Mouse (Mus musculus): Measurements from ENCODE around the gene Pxdc1. TPM values are rescaled to one million over a fixed set of nuclear protein-coding genes. Genes with fewer than 3 reads are reported as not detected.

The Pxdc1 gene
- total RNA-seq, 2 experiments from 2014 or later = 13.1 to 16.4 TPM

- DNase-seq = peak; percentile 73 to 78
These were observed 1.8 kb downstream of the Pxdc1 start for GRCm38 (mm10) chr13:34651474-34651991.

- peak; percentile 82 to 85 for DNase-seq
These were observed 2.3 kb downstream of the Pxdc1 start for GRCm38 (mm10) chr13:34650953-34651352.

GRCm38 (mm10) chr13:34650371-34650770, 2.9 kb downstream of the Pxdc1 start:
- DNase-seq = peak; percentile 15 to 49

DNA sequence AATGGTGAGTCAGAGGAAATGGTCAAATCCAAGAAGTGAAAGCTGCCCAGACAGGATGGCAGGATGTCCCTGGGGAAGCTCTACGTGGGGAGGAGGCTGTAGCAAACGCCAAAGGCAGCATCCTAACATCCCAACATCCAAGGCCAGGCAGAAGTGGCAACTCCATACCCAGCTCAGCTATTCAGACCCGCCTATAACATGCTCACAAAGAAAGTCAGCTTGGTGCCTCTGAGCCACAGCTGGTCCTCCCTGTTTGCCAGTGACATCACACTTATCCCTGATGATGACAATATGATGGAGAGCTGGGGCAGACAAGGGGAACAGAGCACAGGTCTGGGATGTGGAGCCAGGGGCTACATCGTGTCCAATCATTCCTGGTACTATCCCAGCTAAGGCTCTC, 5.5 kb downstream of the Pxdc1 start:
- DNase-seq = peak in 1 of 2 experiments; percentile 24

DNA sequence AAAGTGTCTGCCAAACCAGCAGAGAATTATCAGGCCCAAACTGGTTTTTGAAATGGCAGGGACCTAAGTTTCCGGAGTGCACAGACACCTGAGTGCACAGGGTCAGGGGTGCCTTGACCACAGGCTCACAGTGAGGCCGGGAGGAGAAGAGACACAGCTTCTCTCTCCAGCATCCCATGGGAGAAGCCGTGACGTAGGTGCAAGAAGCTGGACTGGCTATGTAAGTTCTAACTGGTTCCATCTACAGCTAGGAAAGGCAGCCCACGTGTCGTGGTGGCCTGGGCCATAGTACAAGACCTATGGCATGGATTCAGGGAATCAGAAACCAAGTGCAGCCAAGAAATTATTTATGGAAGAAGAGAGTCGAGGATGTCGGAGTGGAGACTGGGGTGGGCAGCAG, 6.1 kb downstream of the Pxdc1 start:
- DNase-seq = peak in 1 of 2 experiments; percentile 43

DNA sequence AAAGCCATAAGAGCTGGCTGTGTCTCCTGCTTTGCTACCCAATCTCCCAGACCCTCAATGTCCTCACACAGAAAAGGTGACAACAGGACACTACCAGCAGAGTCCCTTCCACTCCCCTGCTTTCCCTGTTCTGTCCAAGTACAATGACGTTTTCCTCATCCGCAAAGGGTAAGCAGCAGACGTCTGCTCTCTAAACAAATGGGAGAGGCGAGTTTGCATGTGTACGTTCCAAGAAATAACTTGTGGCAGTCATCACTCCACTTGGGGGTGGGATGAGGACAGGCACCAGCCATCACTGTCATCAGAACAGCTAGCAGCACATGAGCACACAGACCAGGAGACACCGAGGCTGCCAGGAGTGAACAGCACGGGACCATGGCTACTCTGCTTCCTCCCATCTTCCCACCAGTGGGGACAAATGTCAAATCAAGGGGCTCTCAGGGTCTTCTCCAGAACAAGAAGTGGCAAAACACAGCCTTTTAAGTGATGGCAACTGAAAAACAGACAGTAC, 7.0 kb downstream of the Pxdc1 start:
- peak; percentile 16 to 22 for DNase-seq

DNA sequence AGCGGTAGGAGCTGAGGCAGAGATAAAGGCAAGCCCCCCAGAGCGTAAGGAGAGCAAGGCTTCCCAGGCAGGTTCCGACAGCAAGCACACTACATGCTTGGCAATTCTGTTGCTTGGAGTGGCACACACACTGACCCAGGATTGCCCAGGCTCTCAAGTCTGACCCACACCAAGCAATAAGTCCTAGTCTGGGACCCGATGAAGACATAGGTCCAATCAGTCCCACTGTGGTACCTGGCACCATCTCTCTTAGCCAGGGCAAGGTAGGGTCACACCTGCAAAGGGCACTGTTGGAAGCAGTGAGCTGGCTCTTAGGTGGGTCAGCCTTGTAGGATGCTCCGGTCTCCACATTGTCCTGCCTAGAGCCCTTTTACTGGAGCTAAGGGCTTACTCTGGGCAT, 7.8 kb downstream of the Pxdc1 start:
- DNase-seq = no peak

DNA sequence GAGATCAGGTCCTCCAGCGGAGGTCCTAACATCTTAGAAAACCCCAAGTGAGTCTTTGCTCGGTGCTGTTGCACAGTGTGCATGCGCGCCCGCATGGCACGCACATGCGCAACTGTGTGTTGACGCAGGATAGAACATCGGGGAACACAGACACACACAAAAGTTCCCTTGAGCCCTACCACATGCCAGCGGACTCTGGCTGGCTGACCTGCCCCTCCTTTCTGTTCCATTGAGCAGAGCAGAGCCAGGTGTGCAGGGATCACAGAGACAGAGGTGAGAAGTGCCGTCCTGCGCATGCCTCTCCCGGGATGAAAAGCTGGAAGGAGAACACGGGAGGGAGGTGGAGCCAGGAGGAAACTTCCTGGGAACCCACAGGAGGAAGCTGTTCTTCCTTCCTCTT, 8.9 kb downstream of the Pxdc1 start:
- DNase-seq = no peak

DNA sequence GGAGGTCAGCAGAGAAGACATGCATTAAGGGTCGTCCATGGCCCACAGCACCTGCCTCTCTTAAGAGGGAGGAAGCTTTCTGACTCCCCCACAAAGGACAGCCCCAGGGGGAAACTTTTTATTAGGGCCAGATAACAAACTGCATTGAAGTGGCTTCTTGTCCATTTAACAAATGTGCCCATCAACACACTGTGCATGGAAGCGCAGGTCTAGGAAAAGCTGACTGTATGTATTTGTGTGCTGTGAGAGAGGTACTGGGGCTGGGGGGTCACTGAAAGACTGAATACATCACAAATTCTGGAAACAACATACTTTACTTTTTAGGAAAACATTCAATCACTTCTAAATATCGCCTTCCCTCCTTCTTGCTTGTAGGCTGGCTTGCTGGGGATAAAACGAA, 9.4 kb downstream of the Pxdc1 start:
- no peak for DNase-seq

- DNase-seq = peak; percentile 38 to 89
These were observed 10.1 kb downstream of the Pxdc1 start for GRCm38 (mm10) chr13:34642941-34643875.

GRCm38 (mm10) chr13:34641066-34641465, 12.2 kb downstream of the Pxdc1 start:
- no peak for DNase-seq

GRCm38 (mm10) chr13:34635978-34636377, 17.3 kb downstream of the Pxdc1 start:
- DNase-seq = peak; percentile 41 to 67

DNA sequence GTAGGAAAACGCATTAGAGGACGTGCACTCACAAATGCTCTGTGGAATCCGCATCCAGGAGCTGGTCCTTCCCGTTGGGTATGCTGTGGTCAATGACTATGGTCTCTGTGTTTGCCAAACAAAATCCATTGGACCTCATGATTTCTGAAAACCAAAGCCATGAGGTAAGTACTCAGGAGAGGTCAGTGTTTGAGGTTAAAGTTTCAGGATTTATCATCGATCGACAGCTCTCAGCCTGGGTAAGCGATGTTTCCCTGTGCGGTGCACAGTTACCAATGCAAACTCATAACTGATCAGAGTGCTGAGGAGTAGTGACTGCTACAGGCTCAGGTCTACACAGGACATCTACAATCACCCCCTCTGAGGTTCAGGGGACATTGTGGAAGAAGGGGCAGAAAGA, 23.0 kb downstream of the Pxdc1 start:
- DNase-seq = no peak

DNA sequence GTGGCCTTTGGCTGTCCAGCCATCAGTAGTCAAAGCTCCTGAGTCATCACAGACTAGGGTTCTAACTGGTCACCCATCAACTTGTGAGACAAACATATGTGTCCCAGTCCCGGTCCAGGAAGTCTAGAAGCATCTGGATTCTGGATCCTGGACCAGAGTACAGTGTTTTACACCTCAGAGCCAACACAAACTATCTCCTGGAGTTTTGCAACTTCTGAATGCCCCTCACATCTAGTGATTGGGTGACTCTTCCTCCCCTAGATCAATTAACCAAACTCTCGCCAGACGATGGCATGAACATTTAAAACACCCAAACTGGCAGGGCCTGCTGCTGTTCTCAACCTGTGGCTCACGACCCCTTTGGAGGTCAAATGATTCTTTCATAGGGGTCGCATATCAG, 23.5 kb downstream of the Pxdc1 start:
- DNase-seq = no peak

DNA sequence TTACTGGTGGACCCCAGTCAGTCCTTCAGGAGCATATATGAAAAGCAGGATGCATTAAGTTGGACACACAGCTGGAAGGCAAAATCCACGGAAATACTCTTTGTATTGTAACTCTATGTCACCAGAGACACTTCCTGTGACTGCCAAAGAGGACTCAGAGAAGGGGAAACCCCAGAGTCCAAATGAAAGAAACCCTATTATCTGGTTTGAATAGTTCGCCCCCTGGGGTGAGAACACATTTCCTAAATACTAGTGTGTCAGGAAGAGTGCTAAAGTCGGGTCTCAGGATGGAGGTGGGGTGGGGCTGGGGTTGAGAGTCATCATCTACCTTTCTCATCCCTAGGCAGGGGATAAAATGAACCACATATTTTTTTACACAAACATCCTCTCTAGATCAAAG, 25.8 kb downstream of the Pxdc1 start:
- DNase-seq = no peak

- DNase-seq = no peak
These were observed 28.9 kb downstream of the Pxdc1 start for GRCm38 (mm10) chr13:34624414-34624813.

DNA sequence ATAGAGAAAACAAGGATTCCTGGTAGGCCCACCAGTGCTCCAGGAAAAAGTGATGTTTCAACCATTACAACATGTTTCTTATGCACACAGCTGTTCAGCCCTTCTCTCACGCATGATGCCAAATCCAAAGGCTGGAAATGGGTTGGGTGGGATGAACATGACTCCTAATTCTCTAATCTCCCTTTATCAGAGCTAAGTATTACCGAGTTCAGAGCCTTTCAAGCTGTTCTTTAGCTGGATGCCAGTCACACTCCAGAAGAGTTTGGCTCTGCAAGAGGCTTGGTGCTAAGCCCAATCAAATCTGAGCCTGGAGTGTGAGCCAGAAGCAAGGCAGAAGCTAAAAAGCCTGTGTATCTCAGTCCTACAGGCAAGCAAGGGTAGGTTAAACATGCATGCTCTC, 40.9 kb downstream of the Pxdc1 start:
- peak; percentile 38 to 40 for DNase-seq

- DNase-seq = no peak
These were observed 43.6 kb downstream of the Pxdc1 start for GRCm38 (mm10) chr13:34609711-34610110.

DNA sequence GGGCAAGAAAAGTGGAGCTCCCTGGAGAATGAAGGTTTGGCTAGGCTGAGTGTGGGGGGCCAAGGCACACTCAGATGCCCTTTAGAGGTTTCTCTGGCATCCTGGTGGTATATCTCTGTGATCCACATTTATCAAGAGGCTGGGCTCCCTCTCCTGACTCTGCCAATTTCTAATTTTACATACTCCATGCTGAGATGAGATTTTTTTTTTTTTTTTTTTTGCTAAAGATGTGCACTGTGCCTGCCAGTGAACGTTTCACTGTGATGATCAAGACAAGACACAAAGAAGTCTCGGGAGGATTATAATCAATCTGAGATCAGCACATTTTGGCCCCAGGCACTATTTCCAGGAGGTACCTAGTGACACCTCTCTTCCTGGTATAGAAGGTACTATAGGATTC, 46.2 kb downstream of the Pxdc1 start:
- no peak for DNase-seq

- DNase-seq = no peak
These were observed 47.4 kb downstream of the Pxdc1 start for GRCm38 (mm10) chr13:34605884-34606283.

DNA sequence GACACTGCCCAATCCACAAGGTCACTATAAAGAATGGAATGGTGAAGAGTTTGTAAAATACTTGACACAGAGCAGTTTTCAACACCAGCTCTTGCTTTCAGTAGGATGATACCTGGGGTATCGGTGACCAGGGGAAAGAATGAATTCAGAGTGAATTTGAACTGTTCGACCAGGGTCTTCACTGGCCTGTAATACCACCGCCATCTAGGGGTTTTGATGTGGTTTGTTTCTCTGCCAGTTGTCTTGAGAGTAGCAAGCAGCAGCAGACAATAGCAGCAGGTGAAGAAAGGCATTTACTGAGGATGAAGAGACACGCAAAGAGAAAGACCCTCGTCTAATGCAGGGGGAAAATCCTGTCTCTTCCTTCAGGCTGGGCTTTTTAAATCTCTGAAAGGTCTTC, 48.1 kb downstream of the Pxdc1 start:
- DNase-seq = no peak

DNA sequence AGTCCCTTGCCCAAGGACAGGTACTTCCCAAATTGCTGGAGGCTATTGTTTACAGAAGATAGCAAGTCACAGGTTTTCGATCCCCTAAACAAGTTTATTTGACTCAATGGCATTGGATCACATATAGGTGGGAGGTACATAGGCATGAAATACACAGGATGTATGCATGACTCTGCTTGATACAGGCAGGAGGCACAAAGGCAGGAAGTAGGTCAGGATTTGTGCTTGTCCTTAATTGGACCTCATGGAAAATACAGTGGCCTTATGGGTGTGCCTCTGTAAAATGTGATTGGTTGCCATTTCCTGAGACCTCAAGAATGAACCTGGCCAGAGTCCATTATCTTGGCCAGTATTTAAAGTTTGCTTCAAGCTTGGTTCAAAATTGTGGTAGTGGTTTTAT, 48.9 kb downstream of the Pxdc1 start:
- DNase-seq = no peak

DNA sequence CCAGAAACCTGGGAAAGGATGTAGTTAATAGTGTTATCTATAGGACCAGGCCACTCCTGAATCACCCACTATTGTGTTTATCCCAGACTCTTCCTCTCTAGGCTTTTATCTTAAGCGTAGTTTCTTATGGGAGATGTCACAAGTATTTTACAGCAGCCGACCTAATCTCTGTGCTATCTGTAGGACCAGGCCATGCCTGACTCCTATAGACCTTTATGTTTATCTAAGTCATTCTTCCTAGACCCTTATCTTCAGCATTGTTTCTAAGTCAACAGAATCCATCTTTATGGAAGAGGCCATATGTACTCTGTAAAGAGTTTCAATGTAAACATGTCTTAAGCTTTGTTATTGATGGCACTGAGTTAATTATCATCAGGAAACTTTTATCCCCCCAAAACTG, 50.5 kb downstream of the Pxdc1 start:
- no peak for DNase-seq

GRCm38 (mm10) chr13:34596797-34597196, 56.5 kb downstream of the Pxdc1 start:
- DNase-seq = no peak
